ENCODE assay signal across 6 mouse cellular contexts in the genomic region with DNA sequence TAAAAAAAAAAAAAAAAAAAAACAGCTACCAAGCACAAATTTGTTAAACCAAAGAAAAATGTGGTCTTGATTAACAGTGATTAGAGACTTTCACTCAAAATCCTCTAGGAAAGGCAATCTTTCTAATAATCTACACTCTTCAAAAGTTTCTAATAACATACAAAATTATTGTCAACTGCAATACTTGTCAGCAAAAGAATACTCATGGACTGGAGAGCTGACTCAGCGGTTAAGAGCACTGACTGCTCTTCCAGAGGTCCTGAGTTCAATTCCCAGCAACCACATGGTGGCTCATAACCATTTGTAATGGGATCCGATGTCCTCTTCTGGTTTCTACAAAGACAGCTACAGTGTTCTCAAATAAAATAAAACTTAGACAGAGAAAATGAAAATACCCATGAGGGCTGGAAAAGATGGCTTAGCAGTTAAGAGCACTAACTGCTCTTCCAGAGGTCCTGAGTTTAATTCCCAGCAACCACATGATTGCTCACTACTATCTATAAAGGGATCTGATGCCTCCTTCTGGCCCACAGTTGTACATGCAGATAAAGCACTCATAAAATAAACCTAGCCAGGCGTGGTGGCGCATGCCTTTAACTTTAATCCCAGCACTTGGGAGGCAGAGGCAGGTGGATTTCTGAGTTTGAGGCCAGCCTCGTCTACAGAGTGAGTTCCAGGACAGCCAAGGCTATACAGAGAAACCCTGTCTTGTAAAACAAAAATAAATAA. TPM values are rescaled to one million over a fixed set of nuclear protein-coding genes. Genes with fewer than 3 reads are reported as not detected.
DNase-seq lines count a peak whose midpoint lies in the region; ATAC-seq and TF ChIP-seq lines count a peak whose summit lies in the region.
"Not testable (repeated sequence)": the region's sequence is repeated elsewhere in the genome, so short reads cannot be mapped to it uniquely, and the experiment has no call there.

No protein-coding gene starts in this region.

- peak; percentile 42 for DNase-seq in 3T3-L1 (ENCODE audit: low read depth, low spot score)
- not testable (repeated sequence) for DNase-seq in CH12.LX (ENCODE audit: extremely low read depth); Patski (ENCODE audit: low read depth, low spot score); lung, postnatal 0 days (ENCODE audit: low spot score)
- DNase-seq in ES-CJ7 (ENCODE audit: low read depth, low spot score), result peak; percentile 64
- DNase-seq in ZHBTc4 (ENCODE audit: low read depth, low spot score), result peak; percentile 71

- not testable (repeated sequence) for H3K4me3 ChIP-seq in CH12.LX (replicated peaks in 1 of 3; ENCODE audit: low read depth in 2 of 3, low read length in 2 of 3, poor library complexity in 1 of 3); lung, postnatal 0 days (ENCODE audit: low read depth, low read length)

- peaks cover 88% of the 10 kb centered on the region for H3K79me2 ChIP-seq in CH12.LX (replicated peaks; ENCODE audit: control insufficient read depth, extremely low read depth, insufficient read depth, poor library complexity, severe bottlenecking)

- not testable (repeated sequence) for H3K27ac ChIP-seq in CH12.LX (ENCODE audit: insufficient read depth, low read depth); lung, postnatal 0 days (ENCODE audit: low read length)

- CTCF ChIA-PET in Patski (lab: Charles Lee), result interaction anchor here (0.9 kb wide), 1 partner anchor 10 kb away, joined by 4 read pairs; no protein-coding TSS in a partner anchor

- H3K36me3 ChIP-seq in CH12.LX (replicated peaks in 1 of 2; ENCODE audit: control insufficient read depth in 1 of 2, insufficient read depth in 1 of 2, low read length in 1 of 2), result peaks cover 4 to 60% of the 10 kb centered on the region in 2 experiments
- not testable (repeated sequence) for H3K36me3 ChIP-seq in lung, postnatal 0 days (ENCODE audit: insufficient read depth, low read length)

- dilution Hi-C loops in CH12.LX (cut with MboI; ENCODE audit: extremely low pct_ligation_motif_present, extremely low pct_unique_long_range_greater_than_20kb, low sequenced_read_pairs), result not testable (repeated sequence)

- not testable (repeated sequence) for TF ChIP-seq EP300 in CH12.LX (IDR thresholded peaks at IDR 0.05; ENCODE audit: low read length); lung, postnatal 0 days (IDR thresholded peaks at IDR 0.05)

- POLR2A ChIA-PET in Patski (lab: Charles Lee), result not testable (repeated sequence)

- not testable (repeated sequence) for H3K9me3 ChIP-seq in CH12.LX (replicated peaks; ENCODE audit: low read length); lung, postnatal 0 days (ENCODE audit: low read length)

- in situ Hi-C loops in CH12.LX (cut with MboI; ENCODE audit: low pct_ligation_motif_present, low pct_unique_long_range_greater_than_20kb, low sequenced_read_pairs); Patski (cut with MboI; ENCODE audit: low pct_unique_long_range_greater_than_20kb): not testable (repeated sequence)

- H3K4me1 ChIP-seq in CH12.LX (ENCODE audit: control insufficient read depth in 1 of 2, insufficient read depth in 2 of 2), result peaks cover 5 to 19% of the 10 kb centered on the region in 2 experiments
- not testable (repeated sequence) for H3K4me1 ChIP-seq in lung, postnatal 0 days (ENCODE audit: insufficient read depth, low read depth, low read length)

- not testable (repeated sequence) for H3K9ac ChIP-seq in CH12.LX (ENCODE audit: insufficient read depth, low read depth); lung, postnatal 0 days (replicated peaks; ENCODE audit: low read depth)

- not testable (repeated sequence) for H3K4me2 ChIP-seq in CH12.LX (ENCODE audit: insufficient read depth, low read depth, poor library complexity, severe bottlenecking); lung, postnatal 0 days (replicated peaks; ENCODE audit: low read depth, low read length)

- not testable (repeated sequence) for TF ChIP-seq RAD21 in CH12.LX (IDR thresholded peaks at IDR 0.05; ENCODE audit: low read depth, low read length)

- not testable (repeated sequence) for TF ChIP-seq CTCF in CH12.LX (conservative IDR thresholded peaks at IDR 0.05 in 1 of 2, IDR thresholded peaks at IDR 0.05 in 1 of 2; ENCODE audit: low read depth in 2 of 2, low read length in 2 of 2)
- peak; percentile 9 for TF ChIP-seq CTCF in Patski (IDR thresholded peaks at IDR 0.05)
- peak; percentile 11; the same call in 1 of the 2 replicates for TF ChIP-seq CTCF in lung, postnatal 0 days (IDR thresholded peaks at IDR 0.05)

- H3K27me3 ChIP-seq in CH12.LX (replicated peaks); Patski; lung, postnatal 0 days (replicated peaks; ENCODE audit: insufficient read depth, low read length): not testable (repeated sequence)

- 94% methylated on average over 5 of the region's 5 CpGs for WGBS in lung, postnatal 0 days

- not testable (repeated sequence) for TF ChIP-seq POLR2A in CH12.LX (IDR thresholded peaks at IDR 0.05; ENCODE audit: low read depth, low read length)

- ATAC-seq in Patski; lung, postnatal 0 days: not testable (repeated sequence)

TF ChIP-seq in CH12.LX, 34 proteins besides CTCF, POLR2A, EP300 and RAD21:
- TF ChIP-seq MAFK (IDR thresholded peaks at IDR 0.05; ENCODE audit: insufficient replicate concordance, low read length), result peak; percentile 62; the same call in 1 of the 2 replicates

RNA-seq across cellular contexts. Expression of a gene that starts 11.8 kb away (rescaled TPM):
- total RNA-seq in CH12.LX (2012; rRNA removed) (130 and 142 TPM in 2 replicates), CH12.LX (2014; rRNA removed) (136 and 146 TPM in 2 replicates)
- polyA plus RNA-seq in CH12.LX (2012; ENCODE audit: insufficient read length, low read depth) (164 and 182 TPM in 2 replicates), Patski (2021) (115 TPM)
- 21.5 and 23.2 TPM in 2 replicates for polyA plus RNA-seq in lung, postnatal 0 days (2015; fragmentation: Nextera tagmentation; extraction: Ambion mirVana)

RNA-seq across cellular contexts. Expression of a gene that starts 29.6 kb away (rescaled TPM):
- total RNA-seq in CH12.LX (2012; rRNA removed) (138 and 141 TPM in 2 replicates), CH12.LX (2014; rRNA removed) (259 and 305 TPM in 2 replicates)
- polyA plus RNA-seq in CH12.LX (2012; ENCODE audit: insufficient read length, low read depth) (355 and 403 TPM in 2 replicates), Patski (2021) (196 TPM)
- polyA plus RNA-seq in lung, postnatal 0 days (2015; fragmentation: Nextera tagmentation; extraction: Ambion mirVana), result 283 and 296 TPM in 2 replicates

RNA-seq across cellular contexts. Expression of a gene that starts 57.8 kb away (rescaled TPM):
- 20.3 and 33.2 TPM in 2 replicates for total RNA-seq in CH12.LX (2012; rRNA removed)
- total RNA-seq in CH12.LX (2014; rRNA removed), result 12.0 and 13.9 TPM in 2 replicates
- polyA plus RNA-seq in CH12.LX (2012; ENCODE audit: insufficient read length, low read depth), result 28.1 and 31.0 TPM in 2 replicates
- polyA plus RNA-seq in Patski (2021), result 29.1 TPM
- 11.1 and 11.6 TPM in 2 replicates for polyA plus RNA-seq in lung, postnatal 0 days (2015; fragmentation: Nextera tagmentation; extraction: Ambion mirVana)
